Mouse (Mus musculus) heart, embryonic 11.5 days (tissue): ENCODE data around the gene Glrp1. TPM values are rescaled to one million over a fixed set of nuclear protein-coding genes. Genes with fewer than 3 reads are reported as not detected.

ENCODE experiments used
- ATAC-seq: fragments of 200-750 bp; cut with Nextera tagmentation; replicated peaks from 2 replicates; pipeline ENCODE4 v1.8.0; 2017; ENCODE audit warnings: moderate library complexity; ENCODE audit not compliant: insufficient number of reproducible peaks, low FRiP score, low TSS enrichment
- H3K27ac ChIP-seq: fragments of 300-500 bp; sonication (generic); 2 replicates; pipeline ENCODE4 v1.5.1; 2014; ENCODE audit warnings: mild to moderate bottlenecking, low read depth, low read length
- H3K27me3 ChIP-seq: fragments of 300-500 bp; sonication (generic); 2 replicates; pipeline ENCODE4 v1.6.1; 2014; ENCODE audit warnings: mild to moderate bottlenecking, low read length, mixed read lengths; ENCODE audit not compliant: control insufficient read depth, insufficient read depth
- H3K36me3 ChIP-seq: fragments of 300-500 bp; sonication (generic); 2 replicates; pipeline ENCODE4 v1.6.1; 2014; ENCODE audit warnings: mild to moderate bottlenecking, low read length, moderate library complexity, mixed read lengths; ENCODE audit not compliant: control insufficient read depth, insufficient read depth
- H3K4me1 ChIP-seq: fragments of 300-500 bp; sonication (generic); 2 replicates; pipeline ENCODE4 v1.6.1; 2014; ENCODE audit warnings: low read length; ENCODE audit not compliant: control insufficient read depth, insufficient read depth
- H3K4me2 ChIP-seq: fragments of 300-500 bp; sonication (generic); 2 replicates; pipeline ENCODE4 v1.6.1; 2014; ENCODE audit warnings: mild to moderate bottlenecking, moderate library complexity
- H3K4me3 ChIP-seq: fragments of 300-500 bp; sonication (generic); 2 replicates; pipeline ENCODE4 v1.5.1; 2014; ENCODE audit warnings: low read depth, low read length
- H3K9ac ChIP-seq: fragments of 300-500 bp; sonication (generic); 2 replicates; pipeline ENCODE4 v1.6.1; 2014; ENCODE audit warnings: mild to moderate bottlenecking, low read depth, low read length, moderate library complexity
- H3K9me3 ChIP-seq: fragments of 300-500 bp; sonication (generic); replicated peaks from 2 replicates; pipeline ENCODE4 v1.6.1; 2016; ENCODE audit warnings: low read length; ENCODE audit not compliant: control insufficient read depth
- WGBS: fragments of 180-500 bp; shearing (Covaris S2); extraction: QIAGEN DNeasy Blood & Tissue Kit; methylation state at CpG from one replicate; pipeline ENCODE4 v1.1.7; 2014; ENCODE audit not compliant: insufficient replicate concordance; 5-methylcytosine and 5-hydroxymethylcytosine counted together
- polyA plus RNA-seq: library from polyadenylated mRNA; unstranded; fragments of >200 nt; fragmentation: Nextera tagmentation; extraction: Ambion mirVana; gene quantifications from 2 replicates; pipeline ENCODE4 v1.2.1, GENCODE M21; 2014

Gene Glrp1
- polyA plus RNA-seq, 1 experiment from 2014 or later = 0.10 TPM

GRCm38 (mm10) chr1:88539256-88539655, 29.4 kb upstream of the Glrp1 start:
- Histone ChIP-seq H3K9ac (no peak overlapping the region), H3K36me3 (no peaks in the 10 kb centered on the region), H3K4me1 (no peaks in the 10 kb centered on the region), H3K4me3 (no peak overlapping the region), H3K27me3 (no peaks in the 10 kb centered on the region), H3K4me2 (no peak overlapping the region), H3K27ac (no peak overlapping the region), H3K9me3 (no peaks in the 10 kb centered on the region)
- ATAC-seq = no peak
- 76% methylated on average over 7 of the region's 7 CpGs for WGBS

- Histone ChIP-seq H3K4me1 (no peaks in the 10 kb centered on the region), H3K36me3 (no peaks in the 10 kb centered on the region), H3K9ac (no peak overlapping the region), H3K27me3 (no peaks in the 10 kb centered on the region), H3K4me3 (no peak overlapping the region), H3K9me3 (no peaks in the 10 kb centered on the region), H3K4me2 (no peak overlapping the region), H3K27ac (no peak overlapping the region)
- ATAC-seq = no peak
- 78% methylated on average over 1 of the region's 1 CpGs for WGBS
Measured at GRCm38 (mm10) chr1:88536308-88536707, 26.4 kb upstream of the Glrp1 start.

- Histone ChIP-seq H3K4me1 (no peaks in the 10 kb centered on the region), H3K4me2 (no peak overlapping the region), H3K27ac (no peak overlapping the region), H3K36me3 (no peaks in the 10 kb centered on the region), H3K9me3 (no peaks in the 10 kb centered on the region), H3K9ac (no peak overlapping the region), H3K4me3 (no peak overlapping the region), H3K27me3 (no peaks in the 10 kb centered on the region)
- WGBS = 63% methylated on average over 5 of the region's 5 CpGs
- ATAC-seq = no peak
Measured at GRCm38 (mm10) chr1:88534091-88534490, 24.2 kb upstream of the Glrp1 start.

GRCm38 (mm10) chr1:88526161-88526560, 16.3 kb upstream of the Glrp1 start:
- ATAC-seq = no peak

GRCm38 (mm10) chr1:88525622-88526021, 15.8 kb upstream of the Glrp1 start:
- 59% methylated on average over 3 of the region's 3 CpGs for WGBS
- Histone ChIP-seq H3K27ac (no peak overlapping the region), H3K9ac (no peak overlapping the region), H3K4me3 (no peak overlapping the region), H3K9me3 (no peaks in the 10 kb centered on the region), H3K4me2 (no peak overlapping the region), H3K4me1 (no peaks in the 10 kb centered on the region), H3K27me3 (no peaks in the 10 kb centered on the region), H3K36me3 (no peaks in the 10 kb centered on the region)
- ATAC-seq = no peak

More at GRCm38 (mm10) chr1:88526161-88526560, 16.3 kb upstream of the Glrp1 start:
- Histone ChIP-seq H3K4me3 (no peak overlapping the region), H3K36me3 (no peaks in the 10 kb centered on the region), H3K9ac (no peak overlapping the region), H3K27me3 (no peaks in the 10 kb centered on the region), H3K4me2 (no peak overlapping the region), H3K4me1 (no peaks in the 10 kb centered on the region), H3K27ac (no peak overlapping the region), H3K9me3 (no peaks in the 10 kb centered on the region)
- 52% methylated on average over 6 of the region's 6 CpGs for WGBS

GRCm38 (mm10) chr1:88521170-88521747, 11.4 kb upstream of the Glrp1 start:
- no peaks in the 10 kb centered on the region for H3K36me3 ChIP-seq
- H3K4me3 ChIP-seq = no peak overlapping the region
- WGBS = 63% methylated on average over 11 of the region's 11 CpGs
- no peak overlapping the region for H3K9ac ChIP-seq
- no peak overlapping the region for H3K27ac ChIP-seq
- no peaks in the 10 kb centered on the region for H3K9me3 ChIP-seq
- ATAC-seq = no peak
- no peaks in the 10 kb centered on the region for H3K27me3 ChIP-seq
- H3K4me2 ChIP-seq = no peak overlapping the region
- H3K4me1 ChIP-seq = peaks cover 4% of the 10 kb centered on the region; the same call in 1 of the 2 replicates

- H3K4me2 ChIP-seq = no peak overlapping the region
- no peak for ATAC-seq
- WGBS = 77% methylated on average over 5 of the region's 5 CpGs
- no peak overlapping the region for H3K4me3 ChIP-seq
- H3K9me3 ChIP-seq = no peaks in the 10 kb centered on the region
- H3K27ac ChIP-seq = no peak overlapping the region
- peaks cover 6% of the 10 kb centered on the region; the same call in 1 of the 2 replicates for H3K4me1 ChIP-seq
- no peaks in the 10 kb centered on the region for H3K27me3 ChIP-seq
- no peak overlapping the region for H3K9ac ChIP-seq
- H3K36me3 ChIP-seq = no peaks in the 10 kb centered on the region
Measured at GRCm38 (mm10) chr1:88513613-88514012, 3.7 kb upstream of the Glrp1 start.

GRCm38 (mm10) chr1:88507886-88508285, 2.0 kb downstream of the Glrp1 start:
- H3K4me1 ChIP-seq = 0 out of 2 replicates have a peak, but pooled peaks cover 7% of the 10 kb centered on the region
- WGBS = 84% methylated on average over 8 of the region's 8 CpGs
- no peak overlapping the region for H3K9ac ChIP-seq
- no peaks in the 10 kb centered on the region for H3K27me3 ChIP-seq
- ATAC-seq = no peak
- no peak overlapping the region for H3K4me2 ChIP-seq
- no peaks in the 10 kb centered on the region for H3K9me3 ChIP-seq
- H3K27ac ChIP-seq = no peak overlapping the region
- H3K36me3 ChIP-seq = no peaks in the 10 kb centered on the region
- no peak overlapping the region for H3K4me3 ChIP-seq

- Histone ChIP-seq H3K4me2 (no peak overlapping the region), H3K36me3 (no peaks in the 10 kb centered on the region), H3K4me3 (no peak overlapping the region), H3K9ac (no peak overlapping the region), H3K4me1 (0 out of 2 replicates have a peak, but pooled peaks cover 7% of the 10 kb centered on the region), H3K27me3 (no peaks in the 10 kb centered on the region), H3K9me3 (no peaks in the 10 kb centered on the region), H3K27ac (no peak overlapping the region)
- no peak for ATAC-seq
- WGBS = 83% methylated on average over 5 of the region's 5 CpGs
Measured at GRCm38 (mm10) chr1:88507214-88507613, 2.7 kb downstream of the Glrp1 start.
